Mouse (Mus musculus) CD4-positive naive resting alpha-beta T cell, adult 57 days (primary cell): Measurements from ENCODE around the gene Pafah1b3. TPM values are rescaled to one million over a fixed set of nuclear protein-coding genes. Genes with fewer than 3 reads are reported as not detected.

ENCODE experiments used
- total RNA-seq: library from RNA; stranded (reverse); gene quantifications from one replicate; pipeline ENCODE4 v1.2.4, GENCODE M21; 2023

The Pafah1b3 gene
- total RNA-seq = 9.2 TPM

GRCm38 (mm10) chr7:25297454-25298325 lies at the start of gene Pafah1b3:
TSS of gene Pafah1b3 (minus strand) at chr7:25297986.

GRCm38 (mm10) chr7:25316532-25317445 lies 19.0 kb upstream of the Pafah1b3 start, which contains the start of gene Megf8:
TSS of gene Megf8 (plus strand) at chr7:25317164.

GRCm38 (mm10) chr7:25305956-25306613 lies 8.3 kb upstream of the Pafah1b3 start, which contains the start of gene Tmem145:
TSS of gene Tmem145 (plus strand) at chr7:25306106.

DNA sequence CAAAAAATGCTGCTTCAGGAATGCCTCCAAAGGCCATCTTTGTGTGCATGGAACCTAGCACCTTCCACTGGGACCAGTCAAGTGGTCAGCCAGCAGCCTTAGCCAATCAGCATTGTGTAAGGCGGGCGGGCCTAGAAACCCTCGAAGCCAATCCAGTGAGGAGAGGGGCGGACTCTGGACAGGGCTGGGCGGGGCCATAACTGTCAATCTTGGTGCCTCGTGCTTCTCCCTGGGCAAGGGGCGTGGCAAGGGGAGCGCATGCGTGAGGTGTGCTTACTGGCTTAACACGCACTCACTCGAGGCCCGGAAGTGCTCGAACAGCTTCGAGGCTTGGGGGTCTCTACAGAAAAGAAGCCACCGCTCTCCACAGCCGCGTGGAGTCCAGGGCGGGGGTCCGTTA lies 3.3 kb upstream of the Pafah1b3 start, which contains the start of gene Prr19:
Gene Prr19, plus strand, starts transcription at position 349 of the 400 bp plus-strand sequence.

GRCm38 (mm10) chr7:25267301-25267750 lies 30.5 kb downstream of the Pafah1b3 start, which contains the start of gene Cic:
TSS of gene Cic (plus strand) at chr7:25267704.

DNA sequence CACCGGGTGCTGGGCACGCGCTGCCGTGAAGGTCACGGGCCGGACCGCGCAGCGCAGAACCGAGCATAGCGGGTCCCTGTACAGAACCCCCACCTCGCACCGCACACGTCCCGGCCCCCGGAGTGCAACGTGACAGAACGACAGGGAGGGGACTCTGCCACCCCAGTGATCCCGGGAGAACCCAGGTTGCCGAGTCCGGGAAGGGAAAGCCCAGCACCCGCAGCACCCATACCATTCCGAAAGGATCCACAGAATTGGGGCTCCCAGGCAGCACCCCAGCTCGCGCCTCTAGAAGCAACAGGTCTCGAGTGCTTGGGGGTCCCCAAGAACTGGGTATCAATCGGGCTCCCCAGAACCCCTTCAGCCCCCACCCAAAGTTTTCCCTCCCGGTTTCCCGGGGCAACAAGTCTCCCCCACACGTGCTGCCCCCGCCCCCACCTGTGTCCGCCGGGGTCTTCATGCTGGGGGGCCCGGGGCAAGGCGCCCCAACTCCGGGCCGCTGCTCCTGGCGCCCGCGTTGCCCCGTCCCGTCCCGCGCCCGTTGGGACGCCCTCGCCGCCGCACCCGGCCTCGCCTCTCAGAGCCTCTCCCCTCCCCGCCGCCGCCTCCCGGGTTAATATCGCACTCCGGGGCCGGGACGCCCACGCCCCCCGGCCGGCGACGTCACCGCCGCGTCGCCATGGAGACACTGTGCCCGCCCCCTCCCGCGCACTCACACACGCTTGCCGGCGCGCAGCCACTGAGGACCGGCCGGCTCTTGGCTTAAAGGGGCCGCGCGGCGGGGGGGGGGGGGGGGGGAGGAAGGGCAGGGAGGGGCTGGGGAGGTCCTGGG lies 47.4 kb downstream of the Pafah1b3 start, which contains the start of gene Erf:
Gene Erf, minus strand, starts transcription at position 621 of the 832 bp plus-strand sequence.

Other genes starting within 250 kb of the Pafah1b3 start
- gene Grik5, start 225.6 kb downstream of the Pafah1b3 start, total RNA-seq = 5.6 TPM
- 21.9 TPM for gene Zfp574, start 225.4 kb downstream of the Pafah1b3 start, total RNA-seq
- gene Pou2f2, start 118.3 kb downstream of the Pafah1b3 start, total RNA-seq = 16.6 TPM
- gene Dedd2, start 77.4 kb downstream of the Pafah1b3 start, total RNA-seq = 100 TPM
- gene Zfp526, start 76.6 kb downstream of the Pafah1b3 start, total RNA-seq = 18.2 TPM
- 84.8 TPM for gene Gsk3a, start 60.1 kb downstream of the Pafah1b3 start, total RNA-seq
- 41.5 TPM for gene Erf, start 47.2 kb downstream of the Pafah1b3 start, total RNA-seq
- 318 TPM for gene Cic, start 30.3 kb downstream of the Pafah1b3 start, total RNA-seq
- not detected for gene Prr19, start 3.4 kb upstream of the Pafah1b3 start, total RNA-seq
- gene Tmem145, start 8.1 kb upstream of the Pafah1b3 start, total RNA-seq = not detected
- gene Megf8, start 19.2 kb upstream of the Pafah1b3 start, total RNA-seq = 1.1 TPM
- gene Cnfn, start 71.7 kb upstream of the Pafah1b3 start, total RNA-seq = not detected
- 14.6 TPM for gene Lipe, start 100.7 kb upstream of the Pafah1b3 start, total RNA-seq
- gene Cxcl17, start 114.9 kb upstream of the Pafah1b3 start, total RNA-seq = not detected
- 2.2 TPM for gene Ceacam1, start 179.6 kb upstream of the Pafah1b3 start, total RNA-seq
- gene Ceacam2, start 241.9 kb upstream of the Pafah1b3 start, total RNA-seq = not detected